8 mouse cellular contexts compared by ENCODE assay signal in the genomic region with DNA sequence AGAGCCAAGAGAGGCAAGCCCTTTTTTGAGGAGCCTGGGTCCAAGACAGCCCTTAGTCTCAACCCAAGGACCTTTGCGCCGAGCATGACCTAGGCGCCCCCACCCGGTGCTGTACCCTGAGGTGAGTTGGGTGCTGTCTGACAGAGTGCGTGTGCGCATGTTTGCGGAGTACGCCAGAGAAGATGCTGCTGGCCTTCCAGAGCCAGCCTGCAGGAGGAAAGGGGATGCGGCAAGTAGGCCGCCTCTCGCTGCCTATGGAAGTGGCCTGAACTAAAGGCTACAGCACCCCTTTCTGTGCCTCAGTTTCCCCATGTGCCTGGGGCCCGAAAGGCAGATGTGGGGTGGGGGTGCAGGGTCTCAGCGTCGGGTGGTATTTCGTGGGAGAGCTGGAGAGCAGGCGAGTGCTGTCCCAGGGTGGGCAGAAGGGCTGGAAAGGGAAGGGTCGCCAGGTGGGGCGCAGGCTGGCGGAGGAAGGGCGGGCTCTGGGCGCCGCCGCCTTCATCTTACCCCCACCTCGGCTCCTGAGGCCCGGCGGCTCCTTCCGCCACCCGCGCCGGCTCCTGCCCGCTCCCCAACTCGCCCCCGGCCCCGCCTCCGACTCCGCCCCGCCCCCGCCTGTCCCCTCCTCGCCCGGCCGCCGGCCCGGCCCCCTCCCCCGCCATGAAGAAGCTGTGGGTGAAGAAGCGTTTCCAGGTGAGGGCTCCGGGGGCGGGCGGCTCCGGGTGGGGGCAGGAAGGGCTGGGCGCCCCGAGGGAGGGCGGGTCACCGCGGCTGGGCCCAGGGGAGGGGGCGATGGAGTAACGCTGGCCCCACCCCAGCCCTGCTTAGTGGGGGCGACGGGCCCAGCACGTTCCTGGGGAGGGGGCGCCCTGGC. TPM values are rescaled to one million over a fixed set of nuclear protein-coding genes. Genes with fewer than 3 reads are reported as not detected.
DNase-seq lines count a peak whose midpoint lies in the region; ATAC-seq and TF ChIP-seq lines count a peak whose summit lies in the region.

No protein-coding gene starts in this region.

- peaks cover 9% of the 10 kb centered on the region for H3K27me3 ChIP-seq in embryonic facial prominence, embryonic 15.5 days
- H3K27me3 ChIP-seq in lung, postnatal 0 days (replicated peaks; ENCODE audit: insufficient read depth, low read length) = 0 out of 2 replicates have a peak, but pooled peaks cover 4% of the 10 kb centered on the region

- no peaks in the 10 kb centered on the region for H3K9me3 ChIP-seq in embryonic facial prominence, embryonic 15.5 days (replicated peaks)
- no peaks in the 10 kb centered on the region for H3K9me3 ChIP-seq in lung, postnatal 0 days (ENCODE audit: low read length)

- TF ChIP-seq EP300 in lung, postnatal 0 days (IDR thresholded peaks at IDR 0.05) = no peak

- 3% methylated on average over 35 of the region's 60 CpGs for WGBS in embryonic facial prominence, embryonic 15.5 days
- WGBS in lung, postnatal 0 days = 15% methylated on average over 18 of the region's 60 CpGs

- TF ChIP-seq CTCF in lung, postnatal 0 days (IDR thresholded peaks at IDR 0.05) = peak; percentile 15; the same call in 1 of the 2 replicates

- H3K4me3 ChIP-seq in embryonic facial prominence, embryonic 15.5 days (replicated peaks) = peak overlapping the region; percentile 56
- H3K4me3 ChIP-seq in lung, postnatal 0 days (ENCODE audit: low read depth, low read length) = peak overlapping the region; percentile 56

- DNase-seq in retina, postnatal 1 day = peak; percentile 56
- no peak for DNase-seq in retina, embryonic 14.5 days (ENCODE audit: low spot score)
- peak; percentile 88 for DNase-seq in brain, adult 2 months (ENCODE audit: low read depth, low spot score)
- DNase-seq in induced T-regulatory cell, adult 2 months (ENCODE audit: low read depth) = peak; percentile 14
- no peak for DNase-seq in lung, postnatal 0 days (ENCODE audit: low spot score)
- peak; percentile 72 for DNase-seq in testis, postnatal 10 days (ENCODE audit: low spot score)
- no peak for DNase-seq in spleen, adult 18-20 months

- H3K4me1 ChIP-seq in embryonic facial prominence, embryonic 15.5 days = peaks cover 40% of the 10 kb centered on the region
- H3K4me1 ChIP-seq in lung, postnatal 0 days (ENCODE audit: insufficient read depth, low read depth, low read length) = no peaks in the 10 kb centered on the region

- peak overlapping the region; percentile 61 for H3K27ac ChIP-seq in embryonic facial prominence, embryonic 15.5 days (replicated peaks)
- H3K27ac ChIP-seq in lung, postnatal 0 days (ENCODE audit: low read length) = no peak overlapping the region; the same call in 1 of the 2 replicates

- H3K4me2 ChIP-seq in embryonic facial prominence, embryonic 15.5 days (replicated peaks) = peak overlapping the region; percentile 89
- H3K4me2 ChIP-seq in lung, postnatal 0 days (replicated peaks; ENCODE audit: low read depth, low read length) = peak overlapping the region; percentile 97

- H3K9ac ChIP-seq in embryonic facial prominence, embryonic 15.5 days = peak overlapping the region; percentile 48
- peak overlapping the region; percentile 32; the same call in 1 of the 2 replicates for H3K9ac ChIP-seq in lung, postnatal 0 days (replicated peaks; ENCODE audit: low read depth)

- H3K36me3 ChIP-seq in embryonic facial prominence, embryonic 15.5 days = no peaks in the 10 kb centered on the region
- no peaks in the 10 kb centered on the region for H3K36me3 ChIP-seq in lung, postnatal 0 days (ENCODE audit: insufficient read depth, low read length)

- ATAC-seq in embryonic facial prominence, embryonic 15.5 days (ENCODE audit: insufficient number of reproducible peaks, low FRiP score, low TSS enrichment, low read depth) = peak; percentile 56
- peak; percentile 47 for ATAC-seq in lung, postnatal 0 days

RNA-seq across cellular contexts. Expression of gene Speg, which starts 6.6 kb away (rescaled TPM):
- polyA plus RNA-seq in embryonic facial prominence, embryonic 15.5 days (2015; fragmentation: Nextera tagmentation; extraction: Ambion mirVana) = 16.5 and 18.6 TPM in 2 replicates
- polyA plus RNA-seq in lung, postnatal 0 days (2015; fragmentation: Nextera tagmentation; extraction: Ambion mirVana) = 15.4 and 16.4 TPM in 2 replicates

RNA-seq across cellular contexts. Expression of gene Des, which starts 21.6 kb away (rescaled TPM):
- 112 and 140 TPM in 2 replicates for polyA plus RNA-seq in embryonic facial prominence, embryonic 15.5 days (2015; fragmentation: Nextera tagmentation; extraction: Ambion mirVana)
- polyA plus RNA-seq in lung, postnatal 0 days (2015; fragmentation: Nextera tagmentation; extraction: Ambion mirVana) = 59.4 and 67.3 TPM in 2 replicates

RNA-seq across cellular contexts. Expression of gene Gmppa, which starts 54.0 kb away (rescaled TPM):
- 103 and 104 TPM in 2 replicates for polyA plus RNA-seq in embryonic facial prominence, embryonic 15.5 days (2015; fragmentation: Nextera tagmentation; extraction: Ambion mirVana)
- polyA plus RNA-seq in lung, postnatal 0 days (2015; fragmentation: Nextera tagmentation; extraction: Ambion mirVana) = 58.4 and 58.9 TPM in 2 replicates

Comparison
In these comparisons a context has a peak if more than half of its experiments do, and no peak if none do; other contexts are left out.
1. DNase-seq: peak in retina, postnatal 1 day (single experiment), brain, adult 2 months (single experiment), induced T-regulatory cell, adult 2 months (single experiment) and testis, postnatal 10 days (single experiment); none in retina, embryonic 14.5 days (single experiment), lung, postnatal 0 days (single experiment) and spleen, adult 18-20 months (0 of 2).